Mouse (Mus musculus): ENCODE data around the gene Lnp1. TPM values are rescaled to one million over a fixed set of nuclear protein-coding genes. Genes with fewer than 3 reads are reported as not detected.
"Not testable (repeated sequence)": the region's sequence is repeated elsewhere in the genome, so short reads cannot be mapped to it uniquely, and the experiment has no call there.

The Lnp1 gene
- polyA plus RNA-seq, 1 experiment, result not detected

- Histone ChIP-seq H3K27ac (ENCODE audit: insufficient read depth, low read length) (no peak overlapping the region), H3K36me3 (ENCODE audit: control insufficient read depth, insufficient read depth, low read length, poor library complexity, severe bottlenecking) (no peaks in the 10 kb centered on the region), H3K4me3 (ENCODE audit: low read depth, low read length) (no peak overlapping the region), H3K4me1 (ENCODE audit: control insufficient read depth, insufficient read depth, low read length) (no peaks in the 10 kb centered on the region), H3K9me3 (replicated peaks; ENCODE audit: control insufficient read depth, insufficient read depth, low read length, poor library complexity, severe bottlenecking) (no peaks in the 10 kb centered on the region), H3K27me3 (ENCODE audit: control insufficient read depth, insufficient read depth, low read length, poor library complexity, severe bottlenecking) (no peaks in the 10 kb centered on the region), H3K9ac (ENCODE audit: low read depth, poor library complexity, severe bottlenecking) (no peak overlapping the region)
- no peak for TF ChIP-seq POLR2A (IDR thresholded peaks at IDR 0.05; ENCODE audit: insufficient read depth, low read length)
- no peak for TF ChIP-seq EP300 (IDR thresholded peaks at IDR 0.05; ENCODE audit: insufficient read depth, low read depth, low read length)
- TF ChIP-seq CTCF (IDR thresholded peaks at IDR 0.05; ENCODE audit: low read depth, low read length), result no peak
Measured at GRCm38 (mm10) chr16:56917230-56917629, 10.6 kb downstream of the Lnp1 start.

- no peak for TF ChIP-seq EP300 (IDR thresholded peaks at IDR 0.05; ENCODE audit: insufficient read depth, low read depth, low read length)
- TF ChIP-seq POLR2A (IDR thresholded peaks at IDR 0.05; ENCODE audit: insufficient read depth, low read length), result no peak
- no peak for TF ChIP-seq CTCF (IDR thresholded peaks at IDR 0.05; ENCODE audit: low read depth, low read length)
- Histone ChIP-seq H3K4me3 (ENCODE audit: low read depth, low read length) (no peak overlapping the region), H3K36me3 (ENCODE audit: control insufficient read depth, insufficient read depth, low read length, poor library complexity, severe bottlenecking) (no peaks in the 10 kb centered on the region), H3K27ac (ENCODE audit: insufficient read depth, low read length) (no peak overlapping the region), H3K4me1 (ENCODE audit: control insufficient read depth, insufficient read depth, low read length) (no peaks in the 10 kb centered on the region), H3K9ac (ENCODE audit: low read depth, poor library complexity, severe bottlenecking) (no peak overlapping the region), H3K9me3 (replicated peaks; ENCODE audit: control insufficient read depth, insufficient read depth, low read length, poor library complexity, severe bottlenecking) (no peaks in the 10 kb centered on the region), H3K27me3 (ENCODE audit: control insufficient read depth, insufficient read depth, low read length, poor library complexity, severe bottlenecking) (no peaks in the 10 kb centered on the region)
Measured at GRCm38 (mm10) chr16:56908986-56909385, 18.9 kb downstream of the Lnp1 start.

- peak overlapping the region; percentile 51 for H3K27ac ChIP-seq (ENCODE audit: insufficient read depth, low read length)
- H3K4me1 ChIP-seq (ENCODE audit: control insufficient read depth, insufficient read depth, low read length); H3K27me3 ChIP-seq (ENCODE audit: control insufficient read depth, insufficient read depth, low read length, poor library complexity, severe bottlenecking); H3K36me3 ChIP-seq (ENCODE audit: control insufficient read depth, insufficient read depth, low read length, poor library complexity, severe bottlenecking); H3K4me3 ChIP-seq (ENCODE audit: low read depth, low read length); H3K9ac ChIP-seq (ENCODE audit: low read depth, poor library complexity, severe bottlenecking); H3K9me3 ChIP-seq (replicated peaks; ENCODE audit: control insufficient read depth, insufficient read depth, low read length, poor library complexity, severe bottlenecking): not testable (repeated sequence)
Measured at GRCm38 (mm10) chr16:56902206-56902605, 25.7 kb downstream of the Lnp1 start.

GRCm38 (mm10) chr16:56891583-56891982, 36.3 kb downstream of the Lnp1 start:
- no peaks in the 10 kb centered on the region for H3K27me3 ChIP-seq (ENCODE audit: control insufficient read depth, insufficient read depth, low read length, poor library complexity, severe bottlenecking)
- peaks cover 4% of the 10 kb centered on the region for H3K4me1 ChIP-seq (ENCODE audit: control insufficient read depth, insufficient read depth, low read length)
- no peak overlapping the region for H3K9ac ChIP-seq (ENCODE audit: low read depth, poor library complexity, severe bottlenecking)
- TF ChIP-seq CTCF (IDR thresholded peaks at IDR 0.05; ENCODE audit: low read depth, low read length) (no peak), POLR2A (IDR thresholded peaks at IDR 0.05; ENCODE audit: insufficient read depth, low read length) (no peak), EP300 (IDR thresholded peaks at IDR 0.05; ENCODE audit: insufficient read depth, low read depth, low read length) (no peak)
- no peak overlapping the region for H3K4me3 ChIP-seq (ENCODE audit: low read depth, low read length)
- no peak overlapping the region; the same call in 1 of the 2 replicates for H3K27ac ChIP-seq (ENCODE audit: insufficient read depth, low read length)
- H3K36me3 ChIP-seq (ENCODE audit: control insufficient read depth, insufficient read depth, low read length, poor library complexity, severe bottlenecking), result no peaks in the 10 kb centered on the region
- H3K9me3 ChIP-seq (replicated peaks; ENCODE audit: control insufficient read depth, insufficient read depth, low read length, poor library complexity, severe bottlenecking), result peaks cover 4% of the 10 kb centered on the region; the same call in 1 of the 2 replicates

- no peak overlapping the region for H3K27ac ChIP-seq (ENCODE audit: insufficient read depth, low read length)
- peaks cover 4% of the 10 kb centered on the region for H3K4me1 ChIP-seq (ENCODE audit: control insufficient read depth, insufficient read depth, low read length)
- no peak overlapping the region for H3K9ac ChIP-seq (ENCODE audit: low read depth, poor library complexity, severe bottlenecking)
- H3K4me3 ChIP-seq (ENCODE audit: low read depth, low read length), result peak overlapping the region; percentile 83
- no peaks in the 10 kb centered on the region; the same call in 1 of the 2 replicates for H3K27me3 ChIP-seq (ENCODE audit: control insufficient read depth, insufficient read depth, low read length, poor library complexity, severe bottlenecking)
- no peaks in the 10 kb centered on the region for H3K36me3 ChIP-seq (ENCODE audit: control insufficient read depth, insufficient read depth, low read length, poor library complexity, severe bottlenecking)
- TF ChIP-seq POLR2A (IDR thresholded peaks at IDR 0.05; ENCODE audit: insufficient read depth, low read length), result no peak
- TF ChIP-seq CTCF (IDR thresholded peaks at IDR 0.05; ENCODE audit: low read depth, low read length), result no peak
- no peak for TF ChIP-seq EP300 (IDR thresholded peaks at IDR 0.05; ENCODE audit: insufficient read depth, low read depth, low read length)
- H3K9me3 ChIP-seq (replicated peaks; ENCODE audit: control insufficient read depth, insufficient read depth, low read length, poor library complexity, severe bottlenecking), result no peaks in the 10 kb centered on the region
Measured at GRCm38 (mm10) chr16:56886616-56887116, 41.2 kb downstream of the Lnp1 start.

GRCm38 (mm10) chr16:56885824-56886615, 41.8 kb downstream of the Lnp1 start, which contains the start of gene Tmem45a:
Gene Tmem45a, minus strand, starts transcription at chr16:56886166.
- Histone ChIP-seq H3K4me3 (ENCODE audit: low read depth, low read length) (peak within 1 kb of the TSS; percentile 83), H3K4me1 (ENCODE audit: control insufficient read depth, insufficient read depth, low read length) (peaks cover 4% of the 10 kb centered on the region), H3K27me3 (ENCODE audit: control insufficient read depth, insufficient read depth, low read length, poor library complexity, severe bottlenecking) (no peaks in the 10 kb centered on the region; the same call in 1 of the 2 replicates), H3K9me3 (replicated peaks; ENCODE audit: control insufficient read depth, insufficient read depth, low read length, poor library complexity, severe bottlenecking) (no peaks in the 10 kb centered on the region), H3K9ac (ENCODE audit: low read depth, poor library complexity, severe bottlenecking) (peak within 1 kb of the TSS; percentile 22), H3K27ac (ENCODE audit: insufficient read depth, low read length) (no peak within 1 kb of the TSS), H3K36me3 (ENCODE audit: control insufficient read depth, insufficient read depth, low read length, poor library complexity, severe bottlenecking) (no peaks in the 10 kb centered on the region)
- TF ChIP-seq CTCF (IDR thresholded peaks at IDR 0.05; ENCODE audit: low read depth, low read length) (no peak), POLR2A (IDR thresholded peaks at IDR 0.05; ENCODE audit: insufficient read depth, low read length) (peak; percentile 11)
